Comparison of ENCODE assay signal across 23 mouse cellular contexts in the genomic region with DNA sequence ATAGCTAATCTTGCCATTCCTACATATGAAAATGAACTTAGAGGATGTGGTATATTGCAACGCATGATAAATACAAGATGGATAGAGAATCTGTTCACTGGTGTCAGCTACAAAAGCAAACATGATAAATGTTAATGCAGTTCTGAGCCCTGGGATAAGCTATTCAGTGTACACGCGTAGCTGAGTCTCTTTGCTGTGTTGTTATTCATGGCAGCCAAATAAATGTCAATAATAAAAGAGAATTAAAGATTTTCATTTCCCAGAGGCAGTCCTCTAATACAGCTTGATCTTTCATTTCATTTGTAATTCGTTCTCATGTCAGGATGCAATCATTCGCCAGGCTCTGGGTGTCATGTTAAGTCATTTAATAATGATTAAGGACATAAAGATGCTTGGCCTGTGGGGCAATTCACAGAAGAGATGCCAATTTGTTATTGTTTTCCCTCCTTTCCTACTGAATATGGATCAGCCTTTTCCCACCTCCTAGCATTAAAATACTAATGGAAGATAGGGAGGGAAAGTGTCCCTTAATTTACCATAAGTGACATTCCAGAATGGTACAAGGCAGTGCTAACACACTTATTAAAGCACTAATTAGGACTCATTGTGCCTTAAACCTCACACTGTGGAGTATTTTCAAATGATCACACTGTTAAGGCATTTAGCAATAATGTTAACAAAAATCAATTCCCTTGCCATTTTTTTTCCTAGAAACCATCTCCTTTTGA.
A peak's percentile ranks its signal among the peaks of the same experiment; 100 is the strongest.
DNase-seq lines count a peak whose midpoint lies in the region; ATAC-seq lines count a peak whose summit lies in the region.
"Had no signal": no experiment of that assay in that cellular context is flagged by ENCODE, and none has a peak within 500 bp of the region (broad histone marks: within the 10 kb centered on the region; RNA-seq: fewer than 3 reads in every experiment).

No protein-coding gene starts in this region.

- no peak overlapping the region for H3K9ac ChIP-seq in midbrain, embryonic 14.5 days (replicated peaks; ENCODE audit: low read length)
- H3K9ac ChIP-seq in forebrain, embryonic 15.5 days (replicated peaks) = no peak overlapping the region
- H3K9ac ChIP-seq in hindbrain, embryonic 14.5 days = no peak overlapping the region
- no peak overlapping the region for H3K9ac ChIP-seq in neural tube, embryonic 14.5 days (replicated peaks; ENCODE audit: low read depth, low read length)
- H3K9ac ChIP-seq: embryonic facial prominence, embryonic 12.5 days; intestine, embryonic 15.5 days; limb, embryonic 13.5 days; liver, embryonic 12.5 days had no signal

- no peak overlapping the region for H3K4me3 ChIP-seq in midbrain, embryonic 14.5 days (replicated peaks; ENCODE audit: low read depth, low read length)
- H3K4me3 ChIP-seq in midbrain, embryonic 10.5 days = no peak overlapping the region
- H3K4me3 ChIP-seq in forebrain, embryonic 15.5 days = no peak overlapping the region
- H3K4me3 ChIP-seq in hindbrain, embryonic 14.5 days (replicated peaks; ENCODE audit: low read length) = no peak overlapping the region
- no peak overlapping the region for H3K4me3 ChIP-seq in neural tube, embryonic 14.5 days (ENCODE audit: low read depth, low read length)
- H3K4me3 ChIP-seq: embryonic facial prominence, embryonic 12.5 days; heart, embryonic 10.5 days; intestine, embryonic 15.5 days; limb, embryonic 13.5 days; liver, embryonic 12.5 days had no signal

- no peak overlapping the region for H3K4me2 ChIP-seq in midbrain, embryonic 14.5 days (ENCODE audit: low read length)
- H3K4me2 ChIP-seq in forebrain, embryonic 15.5 days (replicated peaks) = no peak overlapping the region
- no peak overlapping the region for H3K4me2 ChIP-seq in hindbrain, embryonic 14.5 days (replicated peaks)
- H3K4me2 ChIP-seq in neural tube, embryonic 14.5 days (ENCODE audit: low read depth, low read length) = no peak overlapping the region
- H3K4me2 ChIP-seq: embryonic facial prominence, embryonic 12.5 days; intestine, embryonic 15.5 days; limb, embryonic 13.5 days; liver, embryonic 12.5 days had no signal

- ATAC-seq in midbrain, embryonic 14.5 days (ENCODE audit: low FRiP score, low TSS enrichment) = no peak
- peak; percentile 57 for ATAC-seq in forebrain, embryonic 15.5 days (replicated peaks)
- ATAC-seq in hindbrain, embryonic 14.5 days (ENCODE audit: low FRiP score) = peak; percentile 46; the same call in 1 of the 2 replicates
- ATAC-seq in neural tube, embryonic 14.5 days (ENCODE audit: low read depth) = peak; percentile 72; the same call in 1 of the 2 replicates
- ATAC-seq: intestine, embryonic 15.5 days; liver, embryonic 12.5 days had no signal

- no peaks in the 10 kb centered on the region for H3K27me3 ChIP-seq in midbrain, embryonic 14.5 days (ENCODE audit: control insufficient read depth, insufficient read depth, low read length)
- no peaks in the 10 kb centered on the region for H3K27me3 ChIP-seq in midbrain, embryonic 10.5 days (ENCODE audit: low read depth, poor library complexity, severe bottlenecking)
- no peaks in the 10 kb centered on the region for H3K27me3 ChIP-seq in forebrain, embryonic 15.5 days
- H3K27me3 ChIP-seq in hindbrain, embryonic 14.5 days (ENCODE audit: control insufficient read depth, insufficient read depth, low read length) = no peaks in the 10 kb centered on the region
- H3K27me3 ChIP-seq in neural tube, embryonic 14.5 days (ENCODE audit: control insufficient read depth, insufficient read depth, low read length) = no peaks in the 10 kb centered on the region
- H3K27me3 ChIP-seq: embryonic facial prominence, embryonic 12.5 days; intestine, embryonic 15.5 days; limb, embryonic 13.5 days; liver, embryonic 12.5 days had no signal

- no peaks in the 10 kb centered on the region for H3K9me3 ChIP-seq in midbrain, embryonic 14.5 days (ENCODE audit: control insufficient read depth, low read length)
- H3K9me3 ChIP-seq in midbrain, embryonic 10.5 days (replicated peaks) = peaks cover 4% of the 10 kb centered on the region; the same call in 1 of the 2 replicates
- H3K9me3 ChIP-seq in forebrain, embryonic 15.5 days = no peaks in the 10 kb centered on the region
- H3K9me3 ChIP-seq in hindbrain, embryonic 14.5 days (ENCODE audit: control insufficient read depth, low read length) = 0 out of 2 replicates have a peak, but pooled peaks cover 4% of the 10 kb centered on the region
- H3K9me3 ChIP-seq in neural tube, embryonic 14.5 days (ENCODE audit: control insufficient read depth, low read length) = no peaks in the 10 kb centered on the region
- H3K9me3 ChIP-seq: heart, embryonic 10.5 days; intestine, embryonic 15.5 days; liver, embryonic 12.5 days had no signal

- H3K4me1 ChIP-seq in midbrain, embryonic 14.5 days (ENCODE audit: control insufficient read depth, insufficient read depth, low read length) = 0 out of 2 replicates have a peak, but pooled peaks cover 10% of the 10 kb centered on the region
- H3K4me1 ChIP-seq in midbrain, embryonic 10.5 days = no peaks in the 10 kb centered on the region
- H3K4me1 ChIP-seq in forebrain, embryonic 15.5 days = peaks cover 18% of the 10 kb centered on the region
- H3K4me1 ChIP-seq in hindbrain, embryonic 14.5 days (replicated peaks; ENCODE audit: control insufficient read depth, insufficient read depth, low read length) = peaks cover 14% of the 10 kb centered on the region
- peaks cover 5% of the 10 kb centered on the region; the same call in 1 of the 2 replicates for H3K4me1 ChIP-seq in neural tube, embryonic 14.5 days (ENCODE audit: control insufficient read depth, insufficient read depth, low read length)
- H3K4me1 ChIP-seq: embryonic facial prominence, embryonic 12.5 days; heart, embryonic 10.5 days; intestine, embryonic 15.5 days; limb, embryonic 13.5 days; liver, embryonic 12.5 days had no signal

- DNase-seq in midbrain, embryonic 14.5 days = peak; percentile 53
- DNase-seq in midbrain, embryonic 10.5 days (ENCODE audit: low spot score) = no peak
- peak; percentile 47 for DNase-seq in hindbrain, embryonic 14.5 days (ENCODE audit: low spot score)
- no peak for DNase-seq in adrenal gland, postnatal 25 days
- no peak for DNase-seq in kidney, postnatal 14 days
- DNase-seq: adrenal gland, adult 8-10 months; cerebellum, adult 2 months; cerebellum, postnatal 25 days; heart, postnatal 4 days; kidney, adult 9 months; kidney, postnatal 36 days; lung, adult 2 months; lung, postnatal 14 days; right cerebral cortex, adult 18-20 months; right cerebral cortex, postnatal 4 days; thymus, postnatal 14 days had no signal

- WGBS in midbrain, embryonic 14.5 days = 42% methylated on average over 5 of the region's 5 CpGs
- WGBS in midbrain, embryonic 10.5 days = 94% methylated on average over 5 of the region's 5 CpGs
- 26% methylated on average over 5 of the region's 5 CpGs for WGBS in forebrain, embryonic 15.5 days
- WGBS in hindbrain, embryonic 14.5 days = 43% methylated on average over 5 of the region's 5 CpGs
- WGBS in neural tube, embryonic 14.5 days = 43% methylated on average over 5 of the region's 5 CpGs

- 0 out of 2 replicates have a peak overlapping the region, but pooled peaks have one; percentile 32 for H3K27ac ChIP-seq in midbrain, embryonic 14.5 days (replicated peaks; ENCODE audit: low read depth, low read length)
- no peak overlapping the region for H3K27ac ChIP-seq in midbrain, embryonic 10.5 days (replicated peaks)
- H3K27ac ChIP-seq in forebrain, embryonic 15.5 days (replicated peaks) = peak overlapping the region; percentile 64
- no peak overlapping the region for H3K27ac ChIP-seq in hindbrain, embryonic 14.5 days
- H3K27ac ChIP-seq in neural tube, embryonic 14.5 days (ENCODE audit: low read depth, low read length) = peak overlapping the region; percentile 6; the same call in 1 of the 2 replicates
- H3K27ac ChIP-seq: embryonic facial prominence, embryonic 12.5 days; heart, embryonic 10.5 days; intestine, embryonic 15.5 days; limb, embryonic 13.5 days; liver, embryonic 12.5 days had no signal

- H3K36me3 ChIP-seq in midbrain, embryonic 14.5 days (ENCODE audit: control insufficient read depth, insufficient read depth, low read length) = no peaks in the 10 kb centered on the region
- peaks cover 17% of the 10 kb centered on the region for H3K36me3 ChIP-seq in midbrain, embryonic 10.5 days
- no peaks in the 10 kb centered on the region for H3K36me3 ChIP-seq in forebrain, embryonic 15.5 days
- no peaks in the 10 kb centered on the region for H3K36me3 ChIP-seq in hindbrain, embryonic 14.5 days (replicated peaks; ENCODE audit: control insufficient read depth, insufficient read depth)
- H3K36me3 ChIP-seq in neural tube, embryonic 14.5 days (ENCODE audit: control insufficient read depth, insufficient read depth, low read length) = no peaks in the 10 kb centered on the region

Comparison
In these comparisons a context has a peak if more than half of its experiments do, and no peak if none do; other contexts are left out.
1. DNase-seq: peak in midbrain, embryonic 14.5 days (single experiment) and hindbrain, embryonic 14.5 days (single experiment); none in midbrain, embryonic 10.5 days (single experiment), adrenal gland, postnatal 25 days (single experiment) and kidney, postnatal 14 days (single experiment).
2. H3K27ac ChIP-seq: peak in midbrain, embryonic 14.5 days (single experiment), forebrain, embryonic 15.5 days (single experiment) and neural tube, embryonic 14.5 days (single experiment); none in midbrain, embryonic 10.5 days (single experiment) and hindbrain, embryonic 14.5 days (single experiment).